ENCODE assay signal across 8 mouse cellular contexts in the genomic region with DNA sequence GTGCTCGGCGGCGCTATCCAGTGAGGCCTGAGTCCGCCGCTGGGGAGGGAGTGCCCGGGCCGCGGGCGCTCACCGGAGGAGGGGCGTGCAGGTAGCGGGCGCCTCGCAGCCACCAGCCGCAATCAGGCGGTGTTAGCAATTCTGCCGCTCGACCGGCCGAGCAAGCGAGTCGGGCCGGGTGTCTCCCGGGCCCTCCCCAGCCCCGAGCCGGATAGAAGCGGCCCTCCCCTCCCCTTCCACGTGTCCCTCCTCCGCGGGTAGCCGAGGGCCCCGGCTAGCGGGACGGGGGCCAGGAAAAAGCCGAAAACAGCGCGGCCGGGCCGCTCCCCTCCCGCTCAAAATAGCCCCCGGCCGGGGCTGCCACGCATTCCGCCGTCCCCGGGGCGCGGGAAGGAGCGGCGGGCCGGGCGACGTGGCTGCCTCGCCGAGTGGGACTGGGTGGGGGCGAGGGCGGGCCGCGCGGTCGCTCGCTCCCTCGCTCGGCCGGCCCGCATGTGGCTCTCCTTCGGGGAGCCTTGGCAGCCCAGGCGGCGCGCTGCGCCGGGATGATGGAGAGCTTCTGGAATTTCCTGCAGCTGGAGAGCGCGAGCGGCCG. TPM values are rescaled to one million over a fixed set of nuclear protein-coding genes. Genes with fewer than 3 reads are reported as not detected.
DNase-seq lines count a peak whose midpoint lies in the region; ATAC-seq lines count a peak whose summit lies in the region.

No protein-coding gene starts in this region.

- H3K4me1 ChIP-seq in heart, embryonic 11.5 days (ENCODE audit: control insufficient read depth, insufficient read depth, low read length), result peaks cover 91% of the 10 kb centered on the region
- peaks cover 95% of the 10 kb centered on the region for H3K4me1 ChIP-seq in megakaryocyte, embryonic 14.5 days

- no peaks in the 10 kb centered on the region for H3K36me3 ChIP-seq in heart, embryonic 11.5 days (ENCODE audit: control insufficient read depth, insufficient read depth, low read length)
- peaks cover 78% of the 10 kb centered on the region for H3K36me3 ChIP-seq in megakaryocyte, embryonic 14.5 days (replicated peaks; ENCODE audit: low read length)

- peak; percentile 33; the same call in 1 of the 2 replicates for ATAC-seq in heart, embryonic 11.5 days (replicated peaks; ENCODE audit: insufficient number of reproducible peaks, low FRiP score, low TSS enrichment)

- no peaks in the 10 kb centered on the region for H3K9me3 ChIP-seq in heart, embryonic 11.5 days (replicated peaks; ENCODE audit: control insufficient read depth, low read length)
- no peaks in the 10 kb centered on the region for H3K9me3 ChIP-seq in megakaryocyte, embryonic 14.5 days

- peak overlapping the region; percentile 72 for H3K4me3 ChIP-seq in heart, embryonic 11.5 days (ENCODE audit: low read depth, low read length)
- peak overlapping the region; percentile 88 for H3K4me3 ChIP-seq in megakaryocyte, embryonic 14.5 days (replicated peaks)

- peak; percentile 58 to 74 for DNase-seq in cerebellum, postnatal 25 days
- no peak for DNase-seq in cerebellum, adult 11 months
- peak; percentile 59 for DNase-seq in embryo, embryonic 10 days (ENCODE audit: low spot score)
- peak; percentile 86 for DNase-seq in kidney, postnatal 10 days
- peak; percentile 63 for DNase-seq in testis, postnatal 14 days (ENCODE audit: low spot score)
- no peak for DNase-seq in frontal cortex, adult 2 months (ENCODE audit: extremely low spot score in 1 of 2, low spot score in 1 of 2)

- peak overlapping the region; percentile 99 for H3K4me2 ChIP-seq in heart, embryonic 11.5 days

- H3K27ac ChIP-seq in heart, embryonic 11.5 days (ENCODE audit: low read depth, low read length), result peak overlapping the region; percentile 94

- peak overlapping the region; percentile 78 for H3K9ac ChIP-seq in heart, embryonic 11.5 days (ENCODE audit: low read depth, low read length)

- no peaks in the 10 kb centered on the region for H3K27me3 ChIP-seq in heart, embryonic 11.5 days (ENCODE audit: control insufficient read depth, insufficient read depth, low read length)
- H3K27me3 ChIP-seq in megakaryocyte, embryonic 14.5 days (replicated peaks), result peaks cover 8% of the 10 kb centered on the region

- under 1% methylated on average over 54 of the region's 76 CpGs for WGBS in heart, embryonic 11.5 days (ENCODE audit: insufficient replicate concordance)

RNA-seq across cellular contexts. Expression of a gene that starts 27.6 kb away (rescaled TPM):
- 7.0 and 9.1 TPM in 2 replicates for polyA plus RNA-seq in heart, embryonic 11.5 days (2014; fragmentation: Nextera tagmentation; extraction: Ambion mirVana)
- polyA plus RNA-seq in megakaryocyte, embryonic 14.5 days (2012; ENCODE audit: insufficient read depth, low replicate concordance), result 42.4 and 114 TPM in 2 replicates
- polyA plus RNA-seq in frontal cortex, adult 2 months (2012; rRNA removed), result 28.5 and 28.6 TPM in 2 replicates

Comparison
In these comparisons a context has a peak if more than half of its experiments do, and no peak if none do; other contexts are left out.
1. DNase-seq: peak in cerebellum, postnatal 25 days (2 of 2), embryo, embryonic 10 days (single experiment), kidney, postnatal 10 days (single experiment) and testis, postnatal 14 days (single experiment); none in cerebellum, adult 11 months (single experiment) and frontal cortex, adult 2 months (0 of 2).